Mouse (Mus musculus) frontal cortex, adult 2 months (tissue): ENCODE data around the gene Gm21294. TPM values are rescaled to one million over a fixed set of nuclear protein-coding genes. Genes with fewer than 3 reads are reported as not detected.
"Not testable (repeated sequence)": the region's sequence is repeated elsewhere in the genome, so short reads cannot be mapped to it uniquely, and the experiment has no call there.

Experiments used
- DNase-seq, 2 experiments: peaks; one replicate each; pipeline ENCODE4 v3.0.0; 2022; ENCODE audit warnings: low spot score in 1 of 2; ENCODE audit errors: extremely low spot score in 1 of 2
- polyA plus RNA-seq: library from polyadenylated mRNA; depleted of rRNA; stranded (reverse); fragments of >200 nt; gene quantifications from 2 replicates; pipeline ENCODE4 v1.2.3, GENCODE M21; 2012; rRNA removed

Gm21294 gene
- polyA plus RNA-seq: not detected in 2 replicates

- DNase-seq: not testable (repeated sequence)
Observed at GRCm38 (mm10) chrY:89052506-89052905, at the start of gene Gm21294. TSS of gene Gm21294 (plus strand) at chrY:89052806.

GRCm38 (mm10) chrY:89126246-89126645, 73.6 kb downstream of the Gm21294 start:
- peak; percentile 0 to 7 for DNase-seq
